Mouse (Mus musculus) bone marrow, adult 2 months (tissue): Measurements from ENCODE around the gene Anp32a. TPM values are rescaled to one million over a fixed set of nuclear protein-coding genes. Genes with fewer than 3 reads are reported as not detected.

Source experiments
- H3K27ac ChIP-seq: fragments of 200-500 bp; 2 replicates; pipeline ENCODE4 v1.5.1; 2012; ENCODE audit warnings: low read depth, mild to moderate bottlenecking, control low read depth, inconsistent platforms, low read length; ENCODE audit not compliant: control insufficient read depth, poor library complexity, insufficient read depth
- H3K4me1 ChIP-seq: fragments of 200-500 bp; 2 replicates; pipeline ENCODE4 v1.6.1; 2011; ENCODE audit warnings: low read length; ENCODE audit not compliant: control insufficient read depth, insufficient read depth
- H3K4me3 ChIP-seq: fragments of 200-500 bp; replicated peaks from 2 replicates; pipeline ENCODE3; 2011; ENCODE audit warnings: mild to moderate bottlenecking, low read depth, low read length, control low read depth; ENCODE audit not compliant: control insufficient read depth
- CTCF ChIP-seq: fragments of 200-500 bp; IDR thresholded peaks from 2 replicates; pipeline ENCODE4 v1.5.1; 2011; ENCODE audit warnings: low read length, control low read depth; ENCODE audit not compliant: control insufficient read depth, insufficient read depth
- POLR2A ChIP-seq: fragments of 200-500 bp; IDR thresholded peaks from 2 replicates; pipeline ENCODE4 v1.6.1; 2011; ENCODE audit warnings: low read depth, mild to moderate bottlenecking, control low read depth, low read length, borderline replicate concordance; ENCODE audit not compliant: control insufficient read depth
- WGBS: fragments of 180-500 bp; shearing (Covaris S2); methylation state at CpG from one replicate; pipeline ENCODE4 v1.1.7; 2018; 5-methylcytosine and 5-hydroxymethylcytosine counted together
- polyA plus RNA-seq: library from polyadenylated mRNA; stranded (reverse); fragments of >200 nt; gene quantifications from 2 replicates; pipeline ENCODE4 v1.2.4, GENCODE M21; 2011; ENCODE audit warnings: low replicate concordance; ENCODE audit not compliant: missing spikeins, insufficient read depth, insufficient read length

Anp32a gene
- polyA plus RNA-seq, 1 experiment = 1,032 TPM

DNA sequence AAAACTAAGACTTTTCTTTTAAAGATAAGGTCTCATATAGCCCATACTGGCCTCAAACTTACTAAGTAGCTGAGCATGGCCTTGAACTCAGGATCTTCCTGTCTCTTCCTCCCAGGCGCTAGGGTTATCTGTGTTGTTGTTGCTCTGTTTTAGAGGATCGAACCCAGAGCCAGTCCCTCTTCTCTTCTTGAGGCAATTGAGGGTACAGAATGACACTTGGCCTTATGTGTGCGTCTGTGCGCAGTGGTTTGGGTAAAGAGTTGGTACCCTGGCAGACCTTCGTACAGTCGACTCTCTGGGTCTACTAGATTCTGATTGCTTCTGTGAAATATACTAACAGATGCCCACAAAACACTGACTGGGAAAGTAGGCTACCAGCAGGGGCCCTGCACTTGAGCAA, 80.8 kb downstream of the Anp32a start:
- 90% methylated on average over 6 of the region's 6 CpGs for WGBS
- TF ChIP-seq CTCF = no peak
- Histone ChIP-seq H3K27ac (no peak overlapping the region), H3K4me3 (no peak overlapping the region), H3K4me1 (no peaks in the 10 kb centered on the region; the same call in 1 of the 2 replicates)

DNA sequence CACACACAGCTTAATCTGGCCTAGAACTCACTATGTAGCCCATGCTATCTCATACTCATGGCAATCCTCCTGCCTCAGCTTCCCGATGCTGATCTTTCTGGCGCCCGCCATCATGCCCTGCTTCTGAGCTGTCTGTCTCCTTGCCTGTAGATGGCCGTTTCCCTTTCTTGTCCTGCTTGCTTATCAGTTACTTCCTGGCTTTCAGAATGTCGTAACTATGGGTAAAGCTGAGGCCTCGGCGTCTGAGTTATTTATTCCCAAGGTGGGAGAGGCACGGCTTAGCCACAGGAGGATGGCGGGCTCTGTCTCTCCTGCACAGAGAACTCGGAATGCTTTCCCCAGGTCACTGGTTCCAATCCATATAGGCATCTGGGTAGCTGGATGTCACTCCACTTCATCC, 81.8 kb downstream of the Anp32a start:
- 51% methylated on average over 10 of the region's 10 CpGs for WGBS
- no peaks in the 10 kb centered on the region; the same call in 1 of the 2 replicates for H3K4me1 ChIP-seq

DNA sequence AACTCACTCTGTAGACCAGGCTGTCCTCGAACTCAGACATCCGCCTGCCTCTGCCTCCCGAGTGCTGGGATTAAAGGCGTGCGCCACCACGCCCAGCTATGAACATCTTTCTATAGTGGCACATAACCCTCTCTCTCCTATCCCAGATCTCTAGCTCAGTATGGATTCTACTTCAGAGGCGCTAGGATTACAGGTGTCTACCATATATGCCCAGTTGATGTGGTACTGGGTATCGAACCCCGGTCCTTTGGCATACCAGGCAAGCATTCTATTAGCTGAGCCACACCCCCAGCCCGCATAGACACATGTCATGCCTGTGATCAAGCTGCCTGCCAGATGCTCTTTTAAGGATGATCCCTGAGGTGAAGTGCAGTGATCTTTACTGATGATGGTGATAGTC, 82.8 kb downstream of the Anp32a start:
- Histone ChIP-seq H3K4me1 (no peaks in the 10 kb centered on the region; the same call in 1 of the 2 replicates), H3K4me3 (no peak overlapping the region), H3K27ac (no peak overlapping the region)
- TF ChIP-seq CTCF (no peak), POLR2A (no peak)
- WGBS = 87% methylated on average over 10 of the region's 10 CpGs

More for the DNA sequence above, 81.8 kb downstream of the Anp32a start:
- TF ChIP-seq CTCF (no peak), POLR2A (no peak)
- Histone ChIP-seq H3K27ac (no peak overlapping the region), H3K4me3 (no peak overlapping the region)

DNA sequence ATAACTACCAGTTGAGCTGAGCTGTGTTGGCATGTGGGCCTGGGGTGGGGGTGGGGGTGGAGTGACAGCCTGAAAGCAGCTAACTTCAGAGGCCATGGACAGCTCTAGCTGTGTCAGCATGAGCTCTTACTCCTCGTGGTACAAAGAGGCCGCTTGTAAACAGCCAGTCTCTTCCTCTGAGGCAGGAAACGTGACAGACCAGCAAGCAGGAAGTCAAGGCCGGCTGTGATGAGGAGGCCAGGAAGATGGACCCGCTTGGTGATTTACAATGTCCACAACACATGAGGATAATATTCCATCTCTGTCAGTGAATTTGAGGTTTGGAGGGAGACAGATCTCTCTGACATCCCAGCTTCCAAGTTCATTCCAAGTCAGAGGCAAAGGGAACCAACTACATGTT, 84.2 kb downstream of the Anp32a start:
- 5% methylated on average over 5 of the region's 5 CpGs for WGBS
- H3K4me1 ChIP-seq = no peaks in the 10 kb centered on the region; the same call in 1 of the 2 replicates
- no peak overlapping the region; the same call in 1 of the 2 replicates for H3K27ac ChIP-seq

DNA sequence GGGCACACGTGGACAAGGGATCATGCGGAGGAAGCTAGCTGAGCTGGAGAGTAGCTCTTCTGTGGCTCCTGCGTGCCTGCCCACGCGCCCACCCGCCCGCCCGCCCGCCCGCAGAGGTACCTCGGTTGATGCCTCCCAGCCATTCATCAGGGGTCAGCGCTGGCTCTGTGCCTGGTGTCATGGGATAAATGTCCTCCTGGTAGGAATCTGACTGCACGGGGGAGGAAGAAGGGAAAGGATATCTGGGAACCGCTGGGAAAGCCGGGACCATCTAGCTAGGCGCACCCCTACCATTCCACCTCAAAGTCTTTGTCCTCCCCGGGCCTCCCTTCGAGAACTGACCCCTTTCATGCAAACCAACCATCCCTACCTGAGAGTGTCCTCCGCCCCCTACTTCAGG, 84.9 kb downstream of the Anp32a start:
- no peak for TF ChIP-seq POLR2A
- no peak for TF ChIP-seq CTCF
- 89% methylated on average over 19 of the region's 19 CpGs for WGBS
- no peak overlapping the region for H3K27ac ChIP-seq
- no peak overlapping the region for H3K4me3 ChIP-seq
- no peaks in the 10 kb centered on the region; the same call in 1 of the 2 replicates for H3K4me1 ChIP-seq

More for the DNA sequence above, 84.2 kb downstream of the Anp32a start:
- TF ChIP-seq POLR2A (no peak), CTCF (no peak)
- no peak overlapping the region for H3K4me3 ChIP-seq

DNA sequence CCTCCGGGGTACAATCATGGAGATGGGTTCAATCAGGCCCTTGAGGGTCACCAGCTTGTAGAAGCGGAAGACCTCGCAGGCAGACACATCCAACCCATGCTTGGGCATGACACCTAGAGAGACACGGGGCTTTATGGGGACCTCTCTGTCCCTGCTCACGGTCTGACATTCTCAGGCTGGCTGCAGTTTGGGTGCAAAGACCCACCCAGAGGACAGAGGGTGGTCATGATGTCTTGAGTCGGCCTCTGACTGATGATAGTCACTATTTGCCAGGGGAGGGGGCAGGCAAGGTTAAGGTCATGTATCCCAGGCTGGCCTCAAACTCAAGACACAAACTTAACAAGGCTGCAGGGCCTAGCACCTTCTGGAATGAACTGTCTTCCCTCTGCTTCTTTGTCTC, 85.4 kb downstream of the Anp32a start:
- no peak overlapping the region for H3K27ac ChIP-seq
- TF ChIP-seq POLR2A (no peak), CTCF (no peak)
- WGBS = 81% methylated on average over 6 of the region's 6 CpGs
- no peak overlapping the region for H3K4me3 ChIP-seq
- no peaks in the 10 kb centered on the region for H3K4me1 ChIP-seq

DNA sequence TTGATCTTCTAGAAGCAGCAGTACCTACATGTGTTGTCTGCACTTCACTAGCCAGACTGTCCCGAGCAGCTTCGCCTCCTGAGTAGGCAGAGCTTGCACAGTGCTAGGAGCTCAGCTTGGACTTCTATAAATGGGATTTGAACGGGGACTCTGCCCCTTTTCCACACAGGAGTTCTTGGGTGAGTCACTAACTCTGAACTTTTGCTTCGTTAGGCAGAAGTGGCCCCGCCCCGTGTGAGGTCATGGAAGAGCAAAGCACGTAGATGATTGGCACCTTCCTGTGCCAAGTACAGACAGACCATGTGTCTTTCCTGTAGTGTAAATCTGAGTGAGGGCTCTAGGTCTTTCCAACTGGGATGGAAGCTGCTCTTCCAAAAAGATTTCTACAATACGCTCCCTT, 85.9 kb downstream of the Anp32a start:
- 68% methylated on average over 8 of the region's 8 CpGs for whole genome bisulfite sequencing
- TF ChIP-seq POLR2A (no peak), CTCF (no peak)
- H3K27ac ChIP-seq = no peak overlapping the region

More for the DNA sequence above, 85.9 kb downstream of the Anp32a start:
- H3K4me3 ChIP-seq = no peak overlapping the region
- H3K4me1 ChIP-seq = no peaks in the 10 kb centered on the region

Other genes with a start within 250 kb of the Anp32a start
- 1.4 and 4.2 TPM in 2 replicates for gene Glce, start 218.6 kb upstream of the Anp32a start, polyA plus RNA-seq
- gene Spesp1, start 59.1 kb upstream of the Anp32a start, polyA plus RNA-seq = not detected in 2 replicates
- 0.27 and 2.8 TPM in 2 replicates for gene Coro2b, start 195.8 kb downstream of the Anp32a start, polyA plus RNA-seq